Mouse (Mus musculus) stomach, embryonic 14.5 days (tissue): Measurements from ENCODE around the gene Hist1h2ae. TPM values are rescaled to one million over a fixed set of nuclear protein-coding genes. Genes with fewer than 3 reads are reported as not detected.
"Not testable (repeated sequence)": the region's sequence is repeated elsewhere in the genome, so short reads cannot be mapped to it uniquely, and the experiment has no call there.

Experiments
- ATAC-seq: fragments of 200-750 bp; cut with Nextera tagmentation; 2 replicates; pipeline ENCODE4 v1.8.0; 2017; ENCODE audit warnings: low read depth, moderate TSS enrichment; ENCODE audit not compliant: insufficient number of reproducible peaks, insufficient read depth, low FRiP score
- H3K27ac ChIP-seq: fragments of 300-500 bp; sonication (generic); 2 replicates; pipeline ENCODE4 v1.5.1; 2014; ENCODE audit warnings: mild to moderate bottlenecking, low read length, moderate library complexity, mixed read lengths
- H3K27me3 ChIP-seq: fragments of 300-500 bp; sonication (generic); 2 replicates; pipeline ENCODE4 v1.6.1; 2014; ENCODE audit warnings: low read length, control low read depth, mixed read lengths; ENCODE audit not compliant: control insufficient read depth, insufficient read depth
- H3K36me3 ChIP-seq: fragments of 300-500 bp; sonication (generic); 2 replicates; pipeline ENCODE4 v1.6.1; 2014; ENCODE audit warnings: mild to moderate bottlenecking, control low read depth, low read length, moderate library complexity, mixed read lengths; ENCODE audit not compliant: control insufficient read depth, insufficient read depth
- H3K4me1 ChIP-seq: fragments of 300-500 bp; sonication (generic); 2 replicates; pipeline ENCODE4 v1.6.1; 2014; ENCODE audit warnings: low read length, control low read depth, mixed read lengths; ENCODE audit not compliant: control insufficient read depth, insufficient read depth
- H3K4me2 ChIP-seq: fragments of 300-500 bp; sonication (generic); replicated peaks from 2 replicates; pipeline ENCODE4 v1.6.1; 2014; ENCODE audit warnings: low read depth, low read length, control low read depth
- H3K4me3 ChIP-seq: fragments of 300-500 bp; sonication (generic); 2 replicates; pipeline ENCODE4 v1.5.1; 2014; ENCODE audit warnings: low read depth, low read length, control low read depth
- H3K9ac ChIP-seq: fragments of 300-500 bp; sonication (generic); replicated peaks from 2 replicates; pipeline ENCODE4 v1.6.1; 2014; ENCODE audit warnings: low read depth, mild to moderate bottlenecking, control low read depth, low read length, moderate library complexity, mixed read lengths
- H3K9me3 ChIP-seq: fragments of 300-500 bp; sonication (generic); 2 replicates; pipeline ENCODE4 v1.6.1; 2016; ENCODE audit warnings: low read depth, low read length, control low read depth; ENCODE audit not compliant: control insufficient read depth
- WGBS: fragments of 180-500 bp; shearing (Covaris S2); extraction: QIAGEN DNeasy Blood & Tissue Kit; methylation state at CpG from one replicate; pipeline ENCODE4 v1.1.7; 2014; 5-methylcytosine and 5-hydroxymethylcytosine counted together
- polyA plus RNA-seq: library from polyadenylated mRNA; unstranded; fragments of >200 nt; fragmentation: Nextera tagmentation; extraction: Ambion mirVana; gene quantifications from 2 replicates; pipeline ENCODE4 v1.2.1, GENCODE M21; 2014

Hist1h2ae gene
- polyA plus RNA-seq, 1 experiment from 2014 or later: 109 TPM

- peak overlapping the region; percentile 80 for H3K27ac ChIP-seq
- H3K9me3 ChIP-seq, H3K27me3 ChIP-seq, H3K4me1 ChIP-seq, ATAC-seq, H3K36me3 ChIP-seq: not testable (repeated sequence)
- H3K4me3 ChIP-seq: peak overlapping the region; percentile 38
- H3K4me2 ChIP-seq: peak overlapping the region; percentile 59
- 7% methylated on average over 3 of the region's 3 CpGs for WGBS
- H3K9ac ChIP-seq: peak overlapping the region; percentile 57
Measured at GRCm38 (mm10) chr13:23542225-23542980, 28.6 kb downstream of the Hist1h2ae start.

- Histone ChIP-seq H3K9ac (no peak overlapping the region), H3K4me2 (peak overlapping the region; percentile 59; the same call in 1 of the 2 replicates), H3K36me3 (no peaks in the 10 kb centered on the region), H3K4me3 (no peak overlapping the region), H3K27ac (no peak overlapping the region), H3K9me3 (no peaks in the 10 kb centered on the region), H3K4me1 (peaks cover 6% of the 10 kb centered on the region; the same call in 1 of the 2 replicates), H3K27me3 (no peaks in the 10 kb centered on the region)
- no peak for ATAC-seq
- 89% methylated on average over 3 of the region's 3 CpGs for WGBS
Measured at GRCm38 (mm10) chr13:23541497-23541896, 29.5 kb downstream of the Hist1h2ae start.

DNA sequence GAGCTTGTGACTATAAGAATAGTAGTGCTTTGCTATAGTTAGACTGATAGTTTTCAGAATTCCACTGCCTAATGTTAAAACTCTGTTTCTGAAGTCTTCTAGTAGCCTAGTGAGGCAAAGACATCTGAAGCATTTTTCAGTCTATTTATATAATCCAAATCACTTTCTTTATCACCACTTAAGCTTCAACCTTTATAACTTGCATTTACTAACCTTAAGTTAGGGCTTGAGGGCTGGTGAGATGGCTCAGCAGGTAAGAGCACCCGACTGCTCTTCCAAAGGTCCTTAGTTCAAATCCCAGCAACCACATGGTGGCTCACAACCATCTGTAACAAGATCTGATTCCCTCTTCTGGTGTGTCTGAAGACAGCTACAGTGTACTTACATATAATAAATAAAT lies 31.2 kb downstream of the Hist1h2ae start:
- ATAC-seq, H3K27me3 ChIP-seq, H3K9me3 ChIP-seq, H3K36me3 ChIP-seq, H3K27ac ChIP-seq, H3K4me1 ChIP-seq, H3K4me2 ChIP-seq, H3K9ac ChIP-seq, H3K4me3 ChIP-seq: not testable (repeated sequence)
- 79% methylated on average over 1 of the region's 1 CpGs for WGBS

GRCm38 (mm10) chr13:23538249-23538648 lies 32.8 kb downstream of the Hist1h2ae start:
- H3K27ac ChIP-seq: no peak overlapping the region
- H3K9me3 ChIP-seq: no peaks in the 10 kb centered on the region
- no peak overlapping the region for H3K4me3 ChIP-seq
- H3K27me3 ChIP-seq: no peaks in the 10 kb centered on the region
- H3K36me3 ChIP-seq: no peaks in the 10 kb centered on the region
- H3K4me2 ChIP-seq: no peak overlapping the region
- WGBS: 77% methylated on average over 5 of the region's 5 CpGs
- H3K9ac ChIP-seq: no peak overlapping the region
- peaks cover 6% of the 10 kb centered on the region; the same call in 1 of the 2 replicates for H3K4me1 ChIP-seq
- no peak for ATAC-seq

- no peaks in the 10 kb centered on the region for H3K27me3 ChIP-seq
- 75% methylated on average over 3 of the region's 3 CpGs for WGBS
- H3K36me3 ChIP-seq: no peaks in the 10 kb centered on the region
- no peak overlapping the region for H3K27ac ChIP-seq
- H3K4me1 ChIP-seq: peaks cover 6% of the 10 kb centered on the region
- no peaks in the 10 kb centered on the region for H3K9me3 ChIP-seq
- peak overlapping the region; percentile 42; the same call in 1 of the 2 replicates for H3K4me3 ChIP-seq
- no peak for ATAC-seq
- H3K4me2 ChIP-seq: peak overlapping the region; percentile 34
- no peak overlapping the region for H3K9ac ChIP-seq
Measured at GRCm38 (mm10) chr13:23537006-23537710, 33.9 kb downstream of the Hist1h2ae start.

GRCm38 (mm10) chr13:23536076-23536822 lies 34.8 kb downstream of the Hist1h2ae start:
- no peaks in the 10 kb centered on the region for H3K27me3 ChIP-seq
- H3K4me2 ChIP-seq: peak overlapping the region; percentile 34
- H3K36me3 ChIP-seq: no peaks in the 10 kb centered on the region
- peak overlapping the region; percentile 58 for H3K9ac ChIP-seq
- peak overlapping the region; percentile 42 for H3K4me3 ChIP-seq
- no peak for ATAC-seq
- 18% methylated on average over 7 of the region's 7 CpGs for WGBS
- no peaks in the 10 kb centered on the region for H3K9me3 ChIP-seq
- H3K27ac ChIP-seq: peak overlapping the region; percentile 94
- peaks cover 6% of the 10 kb centered on the region for H3K4me1 ChIP-seq

DNA sequence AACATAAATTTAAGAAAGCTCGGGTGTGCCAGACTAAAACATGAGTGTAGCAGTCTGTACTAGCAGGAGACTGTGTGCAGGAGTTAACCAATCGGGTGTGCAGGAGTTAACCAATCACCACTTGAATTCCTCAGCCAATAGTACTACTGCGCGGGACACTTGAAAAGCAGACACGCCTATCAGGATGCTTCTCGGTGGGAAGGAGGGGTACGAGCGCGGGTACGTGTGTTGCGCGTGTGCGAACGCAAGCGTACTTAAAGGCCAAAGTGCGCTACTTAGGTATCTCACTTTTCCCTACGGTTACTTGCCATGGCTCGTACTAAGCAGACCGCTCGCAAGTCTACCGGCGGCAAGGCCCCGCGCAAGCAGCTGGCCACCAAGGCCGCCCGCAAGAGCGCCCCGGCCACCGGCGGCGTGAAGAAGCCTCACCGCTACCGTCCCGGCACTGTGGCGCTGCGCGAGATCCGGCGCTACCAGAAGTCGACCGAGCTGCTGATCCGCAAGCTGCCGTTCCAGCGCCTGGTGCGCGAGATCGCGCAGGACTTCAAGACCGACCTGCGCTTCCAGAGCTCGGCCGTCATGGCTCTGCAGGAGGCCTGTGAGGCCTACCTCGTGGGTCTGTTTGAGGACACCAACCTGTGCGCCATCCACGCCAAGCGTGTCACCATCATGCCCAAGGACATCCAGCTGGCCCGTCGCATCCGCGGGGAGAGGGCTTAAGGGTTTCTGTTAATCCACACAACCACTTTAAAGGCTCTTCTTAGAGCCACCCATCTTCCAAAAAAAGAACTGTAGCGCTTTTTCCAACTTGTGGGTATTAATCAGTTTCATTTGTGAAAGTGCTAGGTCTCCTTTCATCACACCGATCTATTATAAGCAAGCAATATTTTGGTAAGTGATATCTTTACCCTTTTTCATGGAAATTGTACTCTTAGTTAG lies 35.6 kb downstream of the Hist1h2ae start, which contains the start of gene Hist1h3g:
TSS of gene Hist1h3g (plus strand) at position 286 of the 939 bp plus-strand sequence.
- H3K9ac ChIP-seq: peak within 1 kb of the TSS; percentile 67
- H3K9me3 ChIP-seq, H3K4me1 ChIP-seq, H3K27me3 ChIP-seq, H3K36me3 ChIP-seq: not testable (repeated sequence)
- ATAC-seq: peak; percentile 90
- H3K27ac ChIP-seq: peak within 1 kb of the TSS; percentile 94
- peak within 1 kb of the TSS; percentile 34 for H3K4me2 ChIP-seq
- peak within 1 kb of the TSS; percentile 42 for H3K4me3 ChIP-seq
- WGBS: under 1% methylated on average over 36 of the region's 62 CpGs
